Mouse (Mus musculus): ENCODE measurements around the gene Serpinf1.

- TF ChIP-seq CTCF (IDR thresholded peaks at IDR 0.05; ENCODE audit: low read depth), result peak; percentile 43
- TF ChIP-seq EP300 (optimal IDR thresholded peaks at IDR 0.05), result peak; percentile 82
Measured at GRCm38 (mm10) chr11:75460844-75461742, 38.6 kb upstream of the Serpinf1 start, which contains the start of gene Tlcd2.
